Mouse (Mus musculus) ovary, postnatal 36 days (tissue): ENCODE data around the gene Zbtb12.
"Not testable (repeated sequence)": the region's sequence is repeated elsewhere in the genome, so short reads cannot be mapped to it uniquely, and the experiment has no call there.

Experiments used
- DNase-seq: peaks from one replicate; pipeline ENCODE4 v3.0.0; 2022; ENCODE audit warnings: low spot score, mixed read lengths

The Zbtb12 gene

DNA sequence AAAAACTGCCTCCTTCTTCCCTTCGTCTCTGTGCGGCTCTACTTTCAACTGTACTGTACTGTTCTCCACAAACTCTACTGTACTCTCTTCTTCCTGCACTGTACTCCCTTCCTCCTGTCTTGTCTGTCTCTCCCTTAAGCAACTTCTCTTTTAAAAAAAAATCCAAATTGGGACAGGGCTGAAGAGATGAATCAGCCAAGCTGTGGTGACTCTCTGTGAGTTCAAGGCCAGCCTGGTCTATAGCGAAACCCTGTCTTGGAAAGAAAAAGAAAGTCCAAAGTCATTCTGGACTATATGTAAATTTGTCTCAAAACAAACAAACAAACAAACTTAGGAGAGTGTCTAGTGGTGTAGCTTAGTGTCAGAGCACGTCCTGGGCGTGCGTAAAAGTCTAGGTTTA, 5.0 kb upstream of the Zbtb12 start:
- no peak for DNase-seq

DNA sequence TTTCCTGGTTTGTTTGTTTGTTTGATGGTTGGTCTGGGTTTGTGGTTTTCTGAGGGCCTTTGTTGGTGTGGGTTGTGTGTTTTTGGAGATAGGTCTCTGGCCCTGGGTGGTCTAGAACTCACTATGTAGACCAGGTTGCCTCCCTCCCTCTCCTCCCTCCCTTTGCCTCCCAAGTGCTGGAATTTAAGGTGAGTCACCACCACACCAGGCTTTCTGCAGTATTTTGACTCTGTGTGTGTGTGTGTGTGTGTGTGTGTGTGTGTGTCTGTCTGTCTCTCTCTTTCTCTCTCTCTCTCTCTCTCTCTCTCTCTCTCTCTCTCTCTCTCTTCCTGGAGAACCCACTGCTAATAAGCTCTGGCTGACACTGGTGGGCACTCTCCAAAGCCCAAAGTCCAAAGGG, 1.9 kb downstream of the Zbtb12 start:
- DNase-seq = no peak

DNA sequence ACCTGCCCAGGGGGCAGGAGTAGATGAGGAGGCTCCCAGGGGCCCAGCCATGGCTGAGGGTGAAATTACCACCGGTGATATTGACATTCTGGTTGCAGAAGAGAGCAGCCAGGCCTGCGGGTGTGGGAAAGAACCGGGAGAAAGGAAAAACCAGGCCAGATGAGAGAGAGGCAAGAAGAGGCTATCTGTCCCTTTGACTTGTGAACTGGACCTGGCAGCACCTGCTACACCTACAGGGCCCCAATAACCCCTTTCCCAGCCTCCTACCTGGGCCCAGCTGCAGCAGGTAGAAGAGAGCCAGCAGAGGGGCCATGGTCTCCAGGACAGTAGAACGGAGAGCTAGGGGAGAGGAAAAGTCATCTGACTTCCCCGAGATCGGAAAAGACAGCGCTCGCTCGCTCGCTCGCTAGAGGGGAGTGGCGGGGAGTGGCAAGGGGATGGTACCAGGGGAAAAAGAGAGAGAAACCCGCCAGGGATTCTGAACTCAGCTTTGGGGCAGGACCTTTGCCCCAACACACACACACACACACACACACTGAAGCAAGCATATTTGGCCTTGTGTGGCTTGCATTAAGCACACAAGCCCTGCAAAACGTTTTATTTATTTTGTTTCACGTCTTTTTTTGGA, 2.5 kb downstream of the Zbtb12 start, which contains the start of gene Gm20547:
Gm20547 (minus strand) TSS at position 360 of the 628 bp plus-strand sequence.
- no peak for DNase-seq

DNA sequence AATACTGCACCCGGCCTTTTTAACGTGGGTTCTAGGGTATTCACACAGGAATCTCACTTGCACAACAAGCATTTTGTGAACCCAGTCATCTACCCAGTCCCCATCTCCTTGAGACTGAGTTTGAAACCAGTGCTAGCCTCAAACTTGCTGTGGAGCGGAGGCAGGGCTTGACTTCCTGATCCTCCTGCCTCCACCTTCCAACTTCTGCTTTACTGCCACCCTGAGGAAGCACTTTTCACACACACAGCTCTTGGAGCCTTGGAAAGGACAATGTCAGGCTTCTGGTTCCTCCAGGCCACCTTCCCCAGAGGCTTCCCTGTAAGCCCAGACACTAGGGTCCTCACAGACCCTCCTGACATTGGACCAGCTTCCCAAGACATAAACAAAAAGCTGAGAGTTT, 4.0 kb downstream of the Zbtb12 start:
- no peak for DNase-seq

DNA sequence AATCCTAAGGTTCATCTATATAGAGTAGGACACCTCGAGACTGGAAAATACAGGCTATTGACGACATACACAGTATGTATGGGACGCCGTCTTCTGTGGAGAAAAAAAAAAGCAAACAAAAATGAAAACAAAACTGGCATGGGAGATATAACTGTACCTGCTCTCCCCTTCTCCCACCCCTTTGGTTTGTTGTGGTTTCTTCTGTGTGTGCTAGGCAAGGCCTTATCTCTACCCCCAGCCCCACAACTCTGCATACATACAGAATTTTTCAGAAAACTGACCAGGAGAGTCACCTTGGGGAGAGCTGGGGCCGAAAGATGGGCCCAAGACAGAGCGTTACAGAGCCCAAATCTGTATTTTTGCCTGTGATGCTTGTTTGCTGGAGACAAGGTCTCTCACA, 5.4 kb downstream of the Zbtb12 start:
- DNase-seq = no peak

DNA sequence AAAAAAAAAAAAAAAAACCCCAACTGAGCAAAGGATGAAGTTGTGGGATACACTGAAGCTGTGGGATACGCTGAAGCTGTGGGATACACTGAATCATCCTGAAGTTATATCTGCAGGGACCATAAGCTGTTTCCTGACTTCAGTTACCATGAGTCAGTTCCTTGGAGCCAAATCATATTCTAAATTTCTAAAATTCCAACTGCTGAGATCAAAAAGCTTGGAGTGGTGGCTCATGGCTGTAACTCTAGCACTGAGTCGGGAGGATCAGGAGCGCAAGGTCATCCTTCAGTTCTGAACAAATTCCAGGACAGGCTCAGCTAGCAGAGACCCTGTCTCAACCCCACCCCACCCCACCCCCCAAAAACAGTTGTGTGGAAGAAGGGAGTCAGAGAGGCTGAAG, 6.3 kb downstream of the Zbtb12 start:
- DNase-seq = no peak

DNA sequence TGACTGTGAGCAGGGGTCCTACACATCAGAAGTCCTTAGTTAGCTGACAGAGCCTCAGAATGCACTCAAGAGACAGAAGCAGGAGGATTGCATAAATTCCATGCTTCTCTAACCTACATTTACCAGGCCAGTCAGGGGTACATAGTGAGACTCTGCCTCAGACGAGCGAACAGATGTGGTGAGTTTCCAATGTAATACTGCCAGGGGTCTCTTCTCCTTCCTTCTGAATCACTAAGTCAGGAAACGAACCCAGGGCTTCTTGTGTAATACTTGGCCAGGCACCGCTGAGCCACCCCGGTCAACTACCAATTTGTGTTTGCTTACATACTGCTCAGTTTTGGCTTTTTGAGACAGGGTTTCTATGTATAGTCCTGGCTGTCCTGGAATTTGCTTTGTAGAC, 8.7 kb downstream of the Zbtb12 start:
- DNase-seq = no peak

DNA sequence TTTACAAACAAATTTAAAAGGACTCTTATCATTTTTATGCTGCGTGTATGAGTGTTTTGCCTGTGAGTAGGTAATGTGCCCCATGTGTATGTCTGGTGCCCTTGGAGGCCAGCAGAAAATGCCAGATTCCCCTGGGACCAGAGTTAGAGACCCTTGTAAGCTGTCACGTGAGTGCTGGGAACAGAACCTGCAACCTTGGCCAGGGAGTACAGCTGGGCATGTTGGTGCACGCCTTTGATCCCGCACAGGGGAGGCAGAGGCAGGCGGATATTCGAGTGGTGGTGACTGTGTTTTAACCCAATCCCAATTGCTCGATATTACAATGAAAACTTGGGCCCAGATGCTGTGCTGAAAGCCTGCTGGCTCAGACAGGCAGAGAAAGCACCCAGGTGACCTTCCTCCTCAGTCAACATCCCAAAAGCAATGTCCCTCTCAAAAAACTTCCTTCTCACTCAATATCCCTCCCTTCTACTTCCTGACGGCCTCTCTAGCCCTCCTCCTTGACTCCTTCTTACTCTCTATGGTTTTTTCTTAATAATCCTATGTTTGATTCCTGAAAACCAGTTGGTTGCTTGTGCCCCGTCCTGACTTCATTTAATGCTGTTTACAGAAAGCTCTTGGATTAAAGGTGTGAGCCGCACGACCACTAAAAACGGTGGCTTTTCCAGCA, 10.9 kb downstream of the Zbtb12 start:
- no peak for DNase-seq

DNA sequence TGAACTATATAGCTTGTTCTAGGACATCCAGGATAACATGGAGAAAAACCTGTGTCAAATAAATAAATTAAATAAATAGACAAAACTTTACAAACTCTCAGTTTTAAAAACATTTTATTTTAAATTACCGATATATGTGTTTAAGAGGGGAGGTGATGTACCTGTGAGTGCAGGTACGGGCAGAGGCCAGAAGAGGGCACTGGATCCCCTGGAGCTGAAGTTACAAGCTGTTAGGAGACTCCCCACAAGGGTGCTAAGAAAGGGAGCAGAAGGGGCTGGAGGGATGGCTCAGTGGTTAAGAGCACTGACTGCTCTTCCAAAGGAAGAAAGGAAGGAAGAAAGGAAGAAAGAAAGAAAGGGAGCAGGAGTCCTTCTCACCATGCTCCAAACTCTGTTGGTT, 12.1 kb downstream of the Zbtb12 start:
- DNase-seq = no peak

DNA sequence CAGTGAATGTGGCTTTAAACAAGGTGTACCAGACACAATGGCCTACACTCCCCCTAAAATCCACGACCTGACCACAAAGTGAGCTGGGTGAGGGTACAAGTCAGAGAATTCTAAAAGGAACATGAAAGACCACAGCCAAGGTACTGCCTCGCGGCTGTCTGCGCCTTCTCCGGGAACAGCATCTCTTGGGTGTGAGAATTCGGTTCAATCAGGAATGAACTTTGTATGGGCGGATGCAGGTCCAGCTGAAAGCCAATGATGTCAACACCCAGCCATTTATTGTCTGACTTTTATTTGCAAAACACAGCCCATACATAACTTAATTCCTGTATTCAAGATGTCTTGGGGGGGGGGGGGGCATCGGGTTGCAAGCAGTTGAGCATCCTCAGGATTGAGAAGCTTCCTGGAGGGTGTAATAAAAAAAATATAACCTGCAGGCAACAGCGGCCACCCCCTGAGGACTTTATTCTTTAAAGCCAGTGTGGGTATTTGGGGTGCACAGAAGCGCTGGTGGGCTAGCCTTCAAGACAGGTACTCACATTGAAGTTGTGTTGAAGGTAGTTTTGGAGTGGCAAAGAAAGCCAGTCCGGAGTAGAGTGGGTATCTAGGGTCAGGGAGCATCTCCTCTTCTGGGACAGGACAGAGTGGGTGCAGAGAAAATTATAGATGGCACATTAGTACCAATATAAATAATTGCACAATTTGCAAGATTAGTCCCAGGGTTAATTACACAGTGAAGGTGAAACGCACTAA, 14.0 kb downstream of the Zbtb12 start:
- DNase-seq = no peak

DNA sequence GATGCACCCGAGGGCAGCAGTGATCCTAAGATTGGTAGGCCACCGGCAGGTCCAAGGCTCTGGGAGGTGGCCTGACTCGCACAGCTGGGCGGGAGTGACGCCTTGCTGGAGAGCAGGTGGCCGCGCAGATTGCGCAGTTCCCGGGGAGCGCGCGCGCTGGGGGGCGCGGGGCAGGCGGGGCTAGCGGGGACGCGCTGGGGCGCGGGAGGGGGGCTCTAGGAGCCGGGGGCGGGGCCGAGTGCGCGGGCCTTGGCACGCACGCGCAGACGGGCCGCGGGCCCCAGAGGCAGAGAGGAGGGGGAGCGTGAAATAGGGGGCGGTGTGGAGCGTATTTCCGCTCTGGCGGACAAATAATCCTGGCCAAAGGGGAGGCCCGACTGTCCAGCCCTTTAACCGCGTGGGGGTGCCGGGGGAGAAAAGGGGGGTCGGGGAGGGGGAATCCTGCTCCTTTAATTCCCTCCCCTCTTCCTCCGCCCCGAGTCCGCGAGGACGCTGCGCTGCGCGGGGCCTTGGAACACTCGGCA, 14.9 kb downstream of the Zbtb12 start:
- peak; percentile 97 for DNase-seq

DNA sequence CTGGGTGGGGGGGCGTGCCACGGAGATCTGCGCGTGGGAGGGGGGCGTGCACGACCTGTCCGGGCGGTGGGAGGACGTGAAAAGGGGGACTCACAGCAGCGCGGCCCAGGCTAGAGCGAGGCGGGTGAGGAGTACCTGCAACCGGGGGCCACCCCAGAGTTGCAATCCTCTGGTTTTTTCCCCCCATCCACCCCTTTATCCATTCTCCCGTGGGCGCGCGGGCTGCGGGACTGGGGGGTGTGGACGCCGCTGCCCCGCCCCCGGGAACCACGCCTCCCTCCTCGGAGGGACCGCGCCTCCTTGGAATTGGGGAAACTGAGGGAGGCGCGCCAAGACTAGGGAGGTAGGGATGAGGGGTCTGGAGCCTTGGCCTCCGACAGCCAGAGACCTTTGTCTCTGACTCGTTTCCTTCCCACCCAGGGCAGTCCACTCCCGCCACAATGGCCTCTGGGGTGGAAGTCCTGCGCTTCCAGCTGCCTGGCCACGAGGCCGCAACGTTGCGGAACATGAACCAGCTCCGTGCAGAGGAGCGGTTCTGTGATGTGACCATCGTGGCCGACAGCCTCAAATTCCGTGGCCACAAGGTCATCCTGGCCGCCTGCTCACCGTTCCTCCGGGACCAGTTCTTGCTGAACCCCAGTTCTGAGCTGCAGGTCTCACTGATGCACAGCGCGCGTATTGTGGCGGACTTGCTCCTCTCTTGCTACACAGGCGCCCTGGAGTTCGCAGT, 15.7 kb downstream of the Zbtb12 start:
- peak; percentile 76 for DNase-seq

DNA sequence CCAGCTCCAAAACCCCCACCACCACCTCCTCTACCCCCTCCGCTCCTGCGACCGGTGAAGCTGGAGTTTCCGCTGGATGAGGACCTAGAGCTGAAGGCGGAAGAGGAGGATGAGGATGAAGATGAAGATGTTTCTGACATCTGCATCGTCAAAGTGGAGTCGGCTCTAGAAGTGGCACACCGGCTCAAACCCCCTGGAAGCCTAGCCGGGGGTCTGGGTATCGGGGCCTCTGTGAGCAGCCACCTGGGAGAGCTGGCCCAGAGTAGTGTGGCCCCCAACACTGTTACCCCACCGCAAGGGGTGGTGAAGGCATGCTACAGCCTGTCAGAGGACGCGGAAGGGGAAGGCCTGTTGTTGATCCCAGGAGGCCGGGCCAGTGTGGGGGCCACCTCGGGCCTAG, 16.4 kb downstream of the Zbtb12 start:
- no peak for DNase-seq

DNA sequence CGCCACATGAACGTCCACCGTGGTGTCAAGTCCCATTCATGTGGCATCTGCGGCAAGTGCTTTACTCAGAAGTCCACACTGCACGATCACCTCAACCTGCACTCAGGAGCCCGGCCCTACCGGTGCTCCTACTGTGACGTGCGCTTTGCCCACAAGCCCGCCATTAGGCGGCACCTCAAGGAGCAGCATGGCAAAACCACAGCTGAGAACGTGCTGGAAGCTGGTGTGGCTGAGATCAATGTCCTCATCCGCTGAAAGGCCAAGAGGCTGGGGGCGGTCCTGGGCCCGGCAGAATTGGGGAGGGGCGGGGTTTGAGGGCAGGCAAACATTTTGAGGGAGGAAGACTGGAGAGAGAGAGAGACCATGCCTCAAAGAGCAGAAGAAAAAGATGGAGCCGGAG, 17.1 kb downstream of the Zbtb12 start:
- DNase-seq = no peak

DNA sequence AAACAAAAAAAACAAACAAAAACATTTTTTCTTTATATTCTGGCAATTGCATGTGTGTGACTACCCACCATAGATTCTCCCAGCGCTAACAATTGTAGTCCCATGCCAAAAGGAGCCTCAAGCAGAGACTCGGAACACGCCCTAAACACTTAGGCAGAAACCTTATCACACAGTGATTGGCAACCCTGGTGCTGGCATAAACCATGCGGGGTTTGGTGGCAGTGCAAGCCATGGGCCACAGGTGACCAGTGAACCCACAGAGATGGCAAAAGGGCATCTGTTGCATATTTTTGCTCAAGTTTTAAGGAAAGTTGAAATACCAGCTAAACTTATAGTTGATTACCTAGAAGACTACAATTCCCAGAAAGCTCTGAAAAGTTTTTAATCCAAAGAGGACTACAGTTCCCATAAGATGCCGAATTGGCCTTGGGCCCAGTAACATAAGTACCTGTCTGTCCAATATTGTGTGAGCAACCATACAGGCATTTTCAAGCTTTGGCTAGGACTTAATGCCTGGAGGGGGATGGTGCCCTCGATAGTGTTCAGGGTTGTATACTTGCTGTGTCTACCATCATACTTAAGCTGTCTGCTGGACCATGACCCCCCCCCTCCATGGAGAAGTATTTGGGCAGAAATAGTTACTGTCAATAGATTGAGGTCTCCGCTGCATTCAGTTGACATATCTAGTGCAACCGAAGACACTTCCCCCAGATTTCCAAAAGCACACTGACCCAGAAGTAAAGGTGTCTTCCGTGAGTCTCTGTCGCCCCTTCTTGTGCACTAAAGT, 18.3 kb downstream of the Zbtb12 start:
- no peak for DNase-seq

DNA sequence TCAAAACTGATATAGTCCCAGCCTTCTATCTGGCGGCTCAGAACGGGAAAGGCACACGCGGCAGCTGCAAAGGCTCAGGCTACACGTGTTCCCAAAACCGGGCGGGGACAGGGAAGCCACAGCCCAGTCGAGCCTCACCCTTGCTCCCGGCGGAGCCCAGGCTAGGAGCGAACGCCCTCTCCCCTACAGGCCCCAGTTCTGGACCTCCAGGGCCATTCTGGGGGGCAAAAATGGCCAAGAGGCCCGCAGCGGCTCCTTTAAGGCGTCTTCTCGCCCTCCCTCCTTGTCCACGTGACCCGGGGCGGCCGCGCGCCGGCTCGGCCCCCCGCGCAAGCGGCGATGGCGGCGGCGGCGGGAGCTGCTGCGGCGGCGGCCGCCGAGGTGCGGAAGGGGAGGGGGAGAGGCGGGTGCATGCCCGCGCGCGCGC, 18.9 kb downstream of the Zbtb12 start, which contains the start of the genes C2 and Ehmt2:
C2 (minus strand) TSS at position 106 of the 427 bp plus-strand sequence.
Ehmt2 (plus strand) TSS at position 310 of the 427 bp plus-strand sequence.
- DNase-seq = peak; percentile 86

DNA sequence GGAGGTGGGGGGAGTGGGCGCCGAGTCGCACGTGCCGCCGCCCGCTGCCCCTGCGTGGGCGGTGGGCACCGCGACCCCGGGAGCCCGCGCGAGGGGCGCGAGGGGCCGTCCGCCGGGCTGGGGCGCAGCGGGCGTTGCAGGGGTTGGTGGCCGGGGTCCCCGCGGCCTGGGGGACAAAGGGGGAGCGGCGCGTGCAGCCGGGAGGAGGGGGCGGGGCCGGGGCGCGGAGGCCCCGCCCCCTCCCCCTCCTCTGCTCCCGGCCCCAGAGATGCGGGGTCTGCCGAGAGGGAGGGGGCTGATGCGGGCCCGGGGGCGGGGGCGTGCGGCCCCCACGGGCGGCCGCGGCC, 19.4 kb downstream of the Zbtb12 start:
- no peak for DNase-seq

DNA sequence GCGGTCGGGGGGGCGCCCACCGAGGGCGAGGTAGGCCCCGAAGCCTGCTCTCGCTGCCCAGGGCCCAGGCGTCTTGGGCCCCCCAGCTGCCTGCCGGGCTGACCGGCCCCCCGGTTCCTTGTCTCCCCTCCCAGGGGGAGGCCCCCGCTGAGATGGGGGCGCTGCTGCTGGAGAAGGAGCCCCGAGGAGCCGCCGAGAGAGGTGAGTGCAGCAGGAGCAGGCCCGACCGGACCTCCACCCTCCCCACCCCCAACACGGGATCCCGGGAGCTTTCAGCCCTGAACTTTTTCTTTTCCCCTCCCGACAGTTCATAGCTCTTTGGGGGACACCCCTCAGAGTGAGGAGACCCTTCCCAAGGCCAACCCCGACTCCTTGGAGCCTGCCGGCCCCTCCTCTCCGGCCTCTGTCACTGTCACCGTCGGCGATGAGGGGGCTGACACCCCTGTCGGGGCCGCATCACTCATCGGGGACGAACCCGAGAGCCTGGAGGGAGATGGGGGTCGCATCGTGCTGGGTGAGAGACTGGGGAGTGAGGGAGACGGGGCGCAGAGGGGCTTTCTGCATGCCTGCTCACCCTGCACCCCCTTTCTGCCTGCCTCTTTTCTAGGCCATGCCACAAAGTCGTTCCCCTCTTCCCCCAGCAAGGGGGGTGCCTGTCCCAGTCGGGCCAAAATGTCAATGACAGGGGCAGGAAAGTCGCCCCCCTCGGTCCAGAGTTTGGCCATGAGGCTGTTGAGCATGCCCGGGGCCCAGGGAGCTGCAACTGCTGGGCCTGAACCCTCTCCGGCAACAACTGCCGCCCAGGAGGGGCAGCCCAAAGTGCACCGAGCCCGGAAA, 20.0 kb downstream of the Zbtb12 start:
- DNase-seq = peak; percentile 56

DNA sequence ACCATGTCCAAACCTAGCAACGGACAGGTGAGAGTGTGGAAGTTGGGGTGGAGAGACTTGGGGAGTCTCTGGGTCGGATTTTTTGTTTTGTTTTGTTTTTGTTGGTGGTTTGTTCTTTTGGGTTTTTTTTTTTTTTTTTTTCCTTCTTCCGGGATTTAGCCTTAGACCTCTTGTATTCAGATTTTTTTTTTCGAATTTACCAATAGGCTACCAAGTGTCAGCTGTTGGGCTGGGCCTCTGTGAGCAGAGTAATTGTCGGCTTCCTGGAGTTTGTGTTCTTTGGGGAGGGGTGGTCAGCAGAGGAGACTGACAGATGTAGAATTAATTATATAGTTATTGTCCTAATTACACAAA, 20.6 kb downstream of the Zbtb12 start:
- no peak for DNase-seq

DNA sequence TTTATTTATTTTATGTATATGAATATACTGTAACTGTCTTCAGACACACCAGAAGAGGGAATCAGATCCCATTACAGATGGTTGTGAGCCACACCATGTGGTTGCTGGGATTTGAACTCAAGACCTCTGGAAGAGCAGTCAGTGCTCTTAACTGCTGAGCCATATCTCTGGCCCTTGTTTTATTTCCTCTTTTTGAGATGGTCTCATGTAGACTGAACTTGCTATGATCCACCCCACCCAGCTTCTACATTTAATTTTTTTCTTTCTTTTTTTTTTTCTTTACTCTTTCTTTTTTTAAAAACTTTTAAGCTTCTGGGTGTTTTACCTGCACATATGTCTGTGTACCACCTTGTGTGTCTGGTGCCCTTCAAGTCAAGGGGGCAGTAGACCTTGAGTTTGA, 21.5 kb downstream of the Zbtb12 start:
- DNase-seq = not testable (repeated sequence)

DNA sequence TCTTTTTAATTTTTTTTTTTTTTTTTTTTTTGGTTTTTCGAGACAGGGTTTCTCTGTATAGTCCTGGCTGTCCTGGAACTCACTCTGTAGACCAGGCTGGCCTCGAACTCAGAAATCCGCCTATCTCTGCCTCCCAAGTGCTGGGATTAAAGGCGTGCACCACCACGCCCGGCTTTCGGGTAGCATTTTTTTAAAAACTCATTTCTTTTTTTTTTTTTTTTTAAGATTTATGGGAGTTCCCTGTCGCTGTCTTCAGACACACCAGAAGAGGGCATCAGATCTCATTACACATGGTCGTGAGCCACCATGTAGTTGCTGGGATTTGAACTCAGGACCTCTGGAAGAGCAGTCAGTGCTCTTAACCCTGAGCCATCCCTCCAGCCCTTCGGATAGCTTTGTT, 22.7 kb downstream of the Zbtb12 start:
- DNase-seq = not testable (repeated sequence)
